Comparison of ENCODE assay signal across 10 mouse cellular contexts in the genomic region with DNA sequence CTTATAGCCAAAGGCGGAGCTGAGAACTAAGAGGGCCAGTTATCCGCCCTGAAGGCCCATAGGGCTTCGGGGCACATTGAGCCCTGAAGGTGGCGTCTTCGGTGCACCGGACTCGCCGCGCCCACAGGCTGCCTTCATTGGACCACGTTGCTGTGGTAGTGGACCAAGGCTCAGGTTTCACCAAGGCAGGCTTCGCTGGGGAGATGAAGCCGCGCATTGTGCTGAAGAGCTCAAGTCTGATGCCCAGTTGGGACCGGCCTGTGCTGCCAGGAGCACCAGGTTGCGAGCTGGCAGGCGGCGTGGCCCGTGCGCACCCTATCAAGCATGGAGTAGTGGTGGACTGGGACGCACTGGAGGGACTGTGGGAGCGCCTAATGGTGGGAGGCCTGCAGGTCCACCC. TPM values are rescaled to one million over a fixed set of nuclear protein-coding genes. Genes with fewer than 3 reads are reported as not detected.
DNase-seq lines count a peak whose midpoint lies in the region; ATAC-seq lines count a peak whose summit lies in the region.
"Had no signal": no experiment of that assay in that cellular context is flagged by ENCODE, and none has a peak within 500 bp of the region (broad histone marks: within the 10 kb centered on the region; RNA-seq: fewer than 3 reads in every experiment).

No protein-coding gene starts in this region.

- 0 out of 2 replicates have a peak, but pooled peaks have one; percentile 25 for ATAC-seq in heart, embryonic 15.5 days (replicated peaks; ENCODE audit: insufficient number of reproducible peaks, insufficient read depth, low FRiP score, low read depth)
- ATAC-seq in hindbrain, embryonic 12.5 days (ENCODE audit: low FRiP score), result peak; percentile 1; the same call in 1 of the 2 replicates
- ATAC-seq in midbrain, embryonic 13.5 days, result no peak; the same call in 1 of the 2 replicates
- ATAC-seq: Patski had no signal

- peaks cover 27% of the 10 kb centered on the region for H3K27me3 ChIP-seq in heart, embryonic 15.5 days
- peaks cover 27% of the 10 kb centered on the region for H3K27me3 ChIP-seq in hindbrain, embryonic 12.5 days
- peaks cover 33% of the 10 kb centered on the region for H3K27me3 ChIP-seq in midbrain, embryonic 13.5 days
- H3K27me3 ChIP-seq: Patski had no signal

- peak overlapping the region; percentile 32 for H3K4me3 ChIP-seq in heart, embryonic 15.5 days
- H3K4me3 ChIP-seq in hindbrain, embryonic 12.5 days, result no peak overlapping the region
- no peak overlapping the region for H3K4me3 ChIP-seq in midbrain, embryonic 13.5 days (replicated peaks)

- peaks cover 30% of the 10 kb centered on the region for H3K4me1 ChIP-seq in heart, embryonic 15.5 days (replicated peaks)
- peaks cover 23% of the 10 kb centered on the region for H3K4me1 ChIP-seq in hindbrain, embryonic 12.5 days
- peaks cover 28% of the 10 kb centered on the region for H3K4me1 ChIP-seq in midbrain, embryonic 13.5 days (replicated peaks)

- no peaks in the 10 kb centered on the region for H3K36me3 ChIP-seq in heart, embryonic 15.5 days
- H3K36me3 ChIP-seq in hindbrain, embryonic 12.5 days, result 0 out of 2 replicates have a peak, but pooled peaks cover 3% of the 10 kb centered on the region
- no peaks in the 10 kb centered on the region for H3K36me3 ChIP-seq in midbrain, embryonic 13.5 days

- DNase-seq in heart, adult 18-20 months, result no peak
- DNase-seq in embryo, embryonic 10 days (ENCODE audit: low spot score), result peak; percentile 68
- no peak for DNase-seq in spleen, postnatal 36 days (ENCODE audit: low spot score in 2 of 2)
- no peak for DNase-seq in left cerebral cortex, adult 8-10 months (ENCODE audit: low spot score in 2 of 2)
- no peak for DNase-seq in frontal cortex, adult 2 months (ENCODE audit: extremely low spot score in 1 of 2, low spot score in 1 of 2)

- peak overlapping the region; percentile 25; the same call in 1 of the 2 replicates for H3K9ac ChIP-seq in heart, embryonic 15.5 days
- H3K9ac ChIP-seq in hindbrain, embryonic 12.5 days, result peak overlapping the region; percentile 29; the same call in 1 of the 2 replicates
- no peak overlapping the region for H3K9ac ChIP-seq in midbrain, embryonic 13.5 days (replicated peaks)

- 40% methylated on average over 21 of the region's 21 CpGs for WGBS in heart, embryonic 15.5 days
- 39% methylated on average over 21 of the region's 21 CpGs for WGBS in hindbrain, embryonic 12.5 days
- WGBS in midbrain, embryonic 13.5 days, result 29% methylated on average over 21 of the region's 21 CpGs

- H3K27ac ChIP-seq in heart, embryonic 15.5 days, result peak overlapping the region; percentile 8; the same call in 1 of the 2 replicates
- 0 out of 2 replicates have a peak overlapping the region, but pooled peaks have one; percentile 24 for H3K27ac ChIP-seq in hindbrain, embryonic 12.5 days
- no peak overlapping the region for H3K27ac ChIP-seq in midbrain, embryonic 13.5 days

- peak overlapping the region; percentile 65 for H3K4me2 ChIP-seq in heart, embryonic 15.5 days
- peak overlapping the region; percentile 38 for H3K4me2 ChIP-seq in hindbrain, embryonic 12.5 days (replicated peaks)
- H3K4me2 ChIP-seq in midbrain, embryonic 13.5 days (replicated peaks), result peak overlapping the region; percentile 36

- H3K9me3 ChIP-seq in heart, embryonic 15.5 days (replicated peaks), result no peaks in the 10 kb centered on the region
- H3K9me3 ChIP-seq in hindbrain, embryonic 12.5 days (replicated peaks), result no peaks in the 10 kb centered on the region
- H3K9me3 ChIP-seq in midbrain, embryonic 13.5 days, result no peaks in the 10 kb centered on the region

RNA-seq across cellular contexts. Expression of gene Actl10, which starts 0.4 kb away (rescaled TPM):
- polyA plus RNA-seq in heart, embryonic 15.5 days (2015; fragmentation: Nextera tagmentation; extraction: Ambion mirVana), result 0.22 and 0.26 TPM in 2 replicates
- total RNA-seq in heart, adult 18-20 months (2021), result not detected
- polyA plus RNA-seq in hindbrain, embryonic 12.5 days (2016; fragmentation: Nextera tagmentation; extraction: Ambion mirVana), result 0.92 and 0.96 TPM in 2 replicates
- 0.26 and 0.55 TPM in 2 replicates for polyA plus RNA-seq in midbrain, embryonic 13.5 days (2015; fragmentation: Nextera tagmentation; extraction: Ambion mirVana)
- not detected for total RNA-seq in left cerebral cortex, adult 8-10 months (2022)
- 0.08 TPM in 1 of 2 replicates, not detected in the other for polyA plus RNA-seq in frontal cortex, adult 2 months (2012; rRNA removed)
- polyA plus RNA-seq: Patski had no signal

RNA-seq across cellular contexts. Expression of gene 1700003F12Rik, which starts 5.0 kb away (rescaled TPM):
- 0.43 and 0.99 TPM in 2 replicates for polyA plus RNA-seq in heart, embryonic 15.5 days (2015; fragmentation: Nextera tagmentation; extraction: Ambion mirVana)
- not detected for total RNA-seq in heart, adult 18-20 months (2021)
- 1.4 and 3.2 TPM in 2 replicates for polyA plus RNA-seq in hindbrain, embryonic 12.5 days (2016; fragmentation: Nextera tagmentation; extraction: Ambion mirVana)
- polyA plus RNA-seq in midbrain, embryonic 13.5 days (2015; fragmentation: Nextera tagmentation; extraction: Ambion mirVana), result 1.8 and 2.0 TPM in 2 replicates
- under 1 TPM in 3 of 4 experiments, not detected in 1; 0.57 to 0.87 (median 0.76) TPM for total RNA-seq in left cerebral cortex, adult 8-10 months (2022)
- polyA plus RNA-seq in frontal cortex, adult 2 months (2012; rRNA removed), result 0.76 and 0.84 TPM in 2 replicates
- total RNA-seq: gastrocnemius, adult 8-10 months had no signal

RNA-seq across cellular contexts. Expression of gene Necab3, which starts 6.8 kb away (rescaled TPM):
- 2.0 and 2.4 TPM in 2 replicates for polyA plus RNA-seq in heart, embryonic 15.5 days (2015; fragmentation: Nextera tagmentation; extraction: Ambion mirVana)
- under 1 TPM in 1 of 2 experiments, not detected in 1; 0.27 TPM for total RNA-seq in heart, adult 18-20 months (2021)
- polyA plus RNA-seq in hindbrain, embryonic 12.5 days (2016; fragmentation: Nextera tagmentation; extraction: Ambion mirVana), result 11.6 and 12.3 TPM in 2 replicates
- polyA plus RNA-seq in midbrain, embryonic 13.5 days (2015; fragmentation: Nextera tagmentation; extraction: Ambion mirVana), result 13.4 and 14.5 TPM in 2 replicates
- total RNA-seq in left cerebral cortex, adult 8-10 months (2022), result 10 to 100 TPM; 76.7 to 90.9 (median 82.4) TPM
- polyA plus RNA-seq in frontal cortex, adult 2 months (2012; rRNA removed), result 122 and 145 TPM in 2 replicates

RNA-seq across cellular contexts. Expression of gene E2f1, which starts 17.8 kb away (rescaled TPM):
- polyA plus RNA-seq in heart, embryonic 15.5 days (2015; fragmentation: Nextera tagmentation; extraction: Ambion mirVana), result 17.0 and 23.1 TPM in 2 replicates
- under 1 TPM; 0.57 to 0.77 TPM for total RNA-seq in heart, adult 18-20 months (2021)
- polyA plus RNA-seq in hindbrain, embryonic 12.5 days (2016; fragmentation: Nextera tagmentation; extraction: Ambion mirVana), result 25.0 and 30.7 TPM in 2 replicates
- 13.6 and 15.2 TPM in 2 replicates for polyA plus RNA-seq in midbrain, embryonic 13.5 days (2015; fragmentation: Nextera tagmentation; extraction: Ambion mirVana)
- 10 to 100 TPM; 10.5 to 13.9 (median 13.1) TPM for total RNA-seq in left cerebral cortex, adult 8-10 months (2022)
- 10.9 and 11.7 TPM in 2 replicates for polyA plus RNA-seq in frontal cortex, adult 2 months (2012; rRNA removed)

RNA-seq across cellular contexts. Expression of gene Pxmp4, which starts 51.6 kb away (rescaled TPM):
- 24.6 and 27.1 TPM in 2 replicates for polyA plus RNA-seq in heart, embryonic 15.5 days (2015; fragmentation: Nextera tagmentation; extraction: Ambion mirVana)
- total RNA-seq in heart, adult 18-20 months (2021), result 10 to 100 TPM; 22.6 to 25.6 TPM
- polyA plus RNA-seq in hindbrain, embryonic 12.5 days (2016; fragmentation: Nextera tagmentation; extraction: Ambion mirVana), result 14.1 and 14.3 TPM in 2 replicates
- polyA plus RNA-seq in midbrain, embryonic 13.5 days (2015; fragmentation: Nextera tagmentation; extraction: Ambion mirVana), result 12.3 and 13.4 TPM in 2 replicates
- total RNA-seq in left cerebral cortex, adult 8-10 months (2022), result 10 to 100 TPM; 13.2 to 15.2 (median 14.1) TPM
- polyA plus RNA-seq in frontal cortex, adult 2 months (2012; rRNA removed), result 18.6 and 20.7 TPM in 2 replicates
